Mouse (Mus musculus) spleen, postnatal 4 days (tissue): ENCODE measurements at regions not wholly inside any gene's neighbourhood (a gene's known extent, or its start where the extent isn't known, plus 50 kb on each side); places are given as distances from the start of the nearest gene placed in this dataset.

Experiments
- DNase-seq, 2 experiments: peaks; one replicate each; pipeline ENCODE4 v3.0.0; 2022; ENCODE audit warnings: low spot score in 2 of 2

GRCm38 (mm10) chr14:99614748-99615147 lies 316.3 kb downstream of the Klf5 start:
- no peak for DNase-seq

GRCm38 (mm10) chr14:99616655-99617335 lies 318.3 kb downstream of the Klf5 start:
- no peak for DNase-seq

GRCm38 (mm10) chr14:99617374-99617773 lies 318.9 kb downstream of the Klf5 start:
- DNase-seq: no peak

GRCm38 (mm10) chr14:99621538-99621937 lies 323.0 kb downstream of the Klf5 start:
- no peak for DNase-seq

- DNase-seq: no peak
Observed at GRCm38 (mm10) chr14:99624380-99625327, 326.2 kb downstream of the Klf5 start.

- no peak for DNase-seq
Observed at GRCm38 (mm10) chr14:99627615-99628014, 329.1 kb downstream of the Klf5 start.

- no peak for DNase-seq
Observed at GRCm38 (mm10) chr14:99631092-99631491, 332.6 kb downstream of the Klf5 start.

- DNase-seq: no peak
Observed at GRCm38 (mm10) chr14:99632444-99632843, 334.0 kb downstream of the Klf5 start.

- no peak for DNase-seq
Observed at GRCm38 (mm10) chr14:99635556-99636150, 337.2 kb downstream of the Klf5 start.

GRCm38 (mm10) chr14:99641475-99642453 lies 343.3 kb downstream of the Klf5 start:
- no peak for DNase-seq

- no peak for DNase-seq
Observed at GRCm38 (mm10) chr14:99646323-99646722, 347.8 kb downstream of the Klf5 start.

GRCm38 (mm10) chr14:99674399-99674798 lies 375.9 kb downstream of the Klf5 start:
- DNase-seq: no peak

- no peak for DNase-seq
Observed at GRCm38 (mm10) chr14:99687062-99687806, 388.7 kb downstream of the Klf5 start.

GRCm38 (mm10) chr14:99688415-99688814 lies 389.9 kb downstream of the Klf5 start:
- DNase-seq: no peak

- no peak for DNase-seq
Observed at GRCm38 (mm10) chr14:99696301-99696700, 397.8 kb downstream of the Klf5 start.

GRCm38 (mm10) chr14:99699545-99699944 lies 401.1 kb downstream of the Klf5 start:
- DNase-seq: no peak

- no peak for DNase-seq
Observed at GRCm38 (mm10) chr14:99706004-99706403, 407.5 kb downstream of the Klf5 start.

GRCm38 (mm10) chr14:99708066-99708465 lies 409.6 kb downstream of the Klf5 start:
- DNase-seq: no peak

GRCm38 (mm10) chr14:99709764-99710163 lies 411.3 kb downstream of the Klf5 start:
- DNase-seq: no peak

GRCm38 (mm10) chr14:99710656-99711177 lies 412.2 kb downstream of the Klf5 start:
- DNase-seq: no peak
